Mouse (Mus musculus): ENCODE results near the gene Usp4.

GRCm38 (mm10) chr9:108389220-108389619, 41.6 kb downstream of the Usp4 start:
- TF ChIP-seq POLR2A (IDR thresholded peaks at IDR 0.05; ENCODE audit: insufficient read length, low read depth) (no peak), SRF (IDR thresholded peaks at IDR 0.05; ENCODE audit: control insufficient read depth, insufficient read length, low read depth) (no peak), E2F4 (IDR thresholded peaks at IDR 0.05; ENCODE audit: insufficient read depth) (no peak), TCF3 (IDR thresholded peaks at IDR 0.05; ENCODE audit: insufficient read length, low read depth) (no peak), MYOD1 (IDR thresholded peaks at IDR 0.05; ENCODE audit: control insufficient read depth in 1 of 3, insufficient read length in 2 of 3, low read depth in 2 of 3) (no peak), REST (IDR thresholded peaks at IDR 0.05; ENCODE audit: insufficient read depth, insufficient read length) (no peak), MAX (IDR thresholded peaks at IDR 0.05; ENCODE audit: low read depth) (no peak), POLR2AphosphoS2 (IDR thresholded peaks at IDR 0.05; ENCODE audit: insufficient read length, low read depth) (no peak)

Data from myocyte (in vitro differentiated cells).